Mouse (Mus musculus) telencephalon, adult 2 months (tissue): ENCODE measurements at regions not wholly inside any gene's neighbourhood (a gene's known extent, or its start where the extent isn't known, plus 50 kb on each side); places are given as distances from the start of the nearest gene placed in this dataset.

Source experiments
- DNase-seq: peaks from one replicate; pipeline ENCODE4 v3.0.0-alpha.2; 2011; ENCODE audit warnings: low read depth, low spot score

GRCm38 (mm10) chr5:43089475-43089874, 143.5 kb upstream of the Cpeb2 start:
- DNase-seq = no peak

- DNase-seq = no peak
Measured at GRCm38 (mm10) chr5:43089941-43090340, 143.0 kb upstream of the Cpeb2 start.

DNA sequence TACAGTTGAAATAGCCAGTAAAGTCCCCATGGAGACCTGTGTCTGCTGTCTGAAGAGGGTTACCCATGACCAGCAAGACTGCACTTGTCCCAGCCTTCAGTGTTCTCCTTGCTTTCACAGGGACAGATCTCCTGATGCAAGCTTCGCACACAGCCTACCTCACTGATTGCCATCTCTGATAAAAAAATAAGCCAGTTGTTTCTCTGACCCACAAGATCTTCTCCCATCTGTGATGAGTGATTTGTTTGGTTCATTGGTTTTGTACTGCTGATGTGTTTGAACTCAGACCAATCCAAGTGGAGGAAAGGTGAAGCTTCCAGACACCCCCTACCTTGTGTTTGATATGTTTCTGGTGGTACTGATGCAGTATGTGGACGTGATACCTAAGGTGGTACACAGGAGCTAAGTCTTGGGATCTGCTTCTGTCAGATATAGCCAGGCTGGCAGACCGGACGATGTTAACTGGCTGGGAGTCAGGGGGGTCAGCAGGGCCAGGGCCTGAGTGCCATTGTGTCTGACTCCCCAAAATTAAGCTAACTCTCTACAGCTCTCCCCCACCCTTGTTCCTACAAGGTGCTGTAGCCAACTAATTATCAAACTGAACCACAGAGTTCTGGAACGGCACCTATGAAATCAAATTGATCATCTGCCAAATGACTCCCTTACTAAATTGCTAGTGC, 139.2 kb upstream of the Cpeb2 start:
- DNase-seq = no peak

- DNase-seq = no peak
Measured at GRCm38 (mm10) chr5:43094329-43094898, 138.6 kb upstream of the Cpeb2 start.

DNA sequence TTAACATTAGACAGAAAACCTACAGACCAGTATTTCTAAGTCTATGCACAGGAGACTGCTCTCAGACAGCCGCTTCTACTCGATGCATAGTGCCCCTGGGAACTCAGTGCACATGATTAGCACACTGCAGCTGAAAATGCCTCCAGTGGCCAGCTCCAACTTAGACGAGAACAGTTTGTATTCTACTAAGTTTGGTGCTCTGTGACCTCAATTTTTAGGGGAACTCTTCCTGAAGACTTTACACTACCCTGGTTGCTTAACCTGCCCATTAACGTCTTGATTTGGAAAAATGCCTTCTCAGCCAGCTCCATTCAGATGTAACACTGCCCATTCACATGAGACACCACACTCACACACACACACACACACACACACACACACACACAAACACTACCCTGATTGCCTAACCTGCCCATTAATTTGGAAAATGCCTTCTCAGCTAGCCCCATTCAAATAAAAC, 130.9 kb upstream of the Cpeb2 start:
- DNase-seq = no peak

GRCm38 (mm10) chr5:43102590-43102989, 130.4 kb upstream of the Cpeb2 start:
- DNase-seq = no peak

- DNase-seq = peak; percentile 48
Measured at GRCm38 (mm10) chr5:43103728-43104127, 129.2 kb upstream of the Cpeb2 start.

DNA sequence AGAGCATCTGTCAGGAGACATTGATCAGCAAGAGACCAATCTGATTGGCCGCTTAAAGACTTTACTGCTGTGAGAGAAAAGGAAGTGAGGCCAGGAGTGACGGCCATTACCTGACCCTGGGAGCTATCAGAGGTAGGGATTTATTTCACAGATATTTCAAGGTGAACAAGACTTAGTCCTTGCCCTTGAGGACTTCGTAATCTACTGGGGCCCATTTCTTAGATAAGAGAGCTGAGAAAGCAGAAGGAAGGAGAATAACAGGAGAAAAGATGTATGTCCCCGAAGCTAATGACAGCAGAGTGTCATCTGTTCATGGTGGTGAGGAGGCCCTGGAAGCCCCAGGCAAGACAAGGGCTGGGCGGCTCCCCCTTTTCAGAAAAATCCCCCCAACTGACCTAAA, 127.4 kb upstream of the Cpeb2 start:
- no peak for DNase-seq

GRCm38 (mm10) chr5:43107436-43108259, 125.3 kb upstream of the Cpeb2 start:
- DNase-seq = no peak

GRCm38 (mm10) chr5:43108260-43108589, 124.7 kb upstream of the Cpeb2 start:
- DNase-seq = no peak

DNA sequence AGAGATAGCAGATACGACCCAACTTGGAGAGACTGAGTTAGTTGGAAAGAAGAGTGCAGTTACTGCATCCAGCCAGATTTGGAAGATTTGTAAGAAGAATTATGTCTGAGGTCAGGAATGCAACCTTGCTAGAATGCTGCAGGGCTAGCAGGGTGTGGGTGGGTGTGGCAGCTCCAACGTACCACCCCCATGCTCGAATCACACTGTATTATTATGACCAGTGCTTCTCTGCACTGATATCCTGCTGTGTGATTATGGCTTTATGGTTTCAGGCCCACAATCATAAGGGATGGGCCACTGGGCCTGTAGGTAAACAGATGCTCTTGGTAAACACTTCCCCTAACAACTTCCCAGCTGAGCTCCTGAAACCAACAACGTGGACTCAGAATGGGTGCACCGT, 122.8 kb upstream of the Cpeb2 start:
- no peak for DNase-seq

GRCm38 (mm10) chr5:43111740-43112139, 121.2 kb upstream of the Cpeb2 start:
- no peak for DNase-seq

DNA sequence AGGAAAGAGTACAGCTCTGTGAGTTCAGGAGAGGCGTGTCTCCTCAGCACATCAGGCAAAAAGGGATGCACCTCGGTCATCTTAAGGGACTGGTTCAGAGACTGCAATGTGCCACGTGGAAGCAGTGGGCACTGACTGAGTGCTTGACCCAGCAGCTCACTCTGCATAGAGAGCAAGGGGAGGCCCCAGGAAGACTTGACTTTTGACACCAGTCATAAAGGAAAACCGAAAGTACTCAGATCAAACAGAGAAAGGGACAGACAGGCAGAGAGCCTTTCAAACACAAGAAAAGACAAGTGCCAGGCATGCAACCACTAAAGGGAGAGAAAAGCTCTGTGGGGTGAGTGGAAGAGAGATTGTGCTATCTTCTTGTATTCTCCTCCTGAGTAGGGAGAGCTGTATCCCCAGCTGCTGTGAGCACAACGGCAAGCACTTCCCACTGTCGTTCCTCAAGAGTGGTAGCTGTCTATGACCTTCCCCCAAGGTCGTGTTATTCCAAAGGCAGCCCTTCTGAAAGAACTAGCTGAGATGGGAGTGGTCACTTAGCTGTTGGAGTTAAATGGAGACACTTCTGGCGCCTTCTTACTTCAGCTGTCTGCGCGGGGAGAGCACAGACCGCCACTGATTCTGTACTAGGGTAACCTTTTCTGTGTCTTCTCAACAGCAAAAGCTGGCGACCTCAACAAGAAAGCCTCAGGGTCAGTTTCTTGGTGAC, 119.4 kb upstream of the Cpeb2 start:
- DNase-seq = no peak

DNA sequence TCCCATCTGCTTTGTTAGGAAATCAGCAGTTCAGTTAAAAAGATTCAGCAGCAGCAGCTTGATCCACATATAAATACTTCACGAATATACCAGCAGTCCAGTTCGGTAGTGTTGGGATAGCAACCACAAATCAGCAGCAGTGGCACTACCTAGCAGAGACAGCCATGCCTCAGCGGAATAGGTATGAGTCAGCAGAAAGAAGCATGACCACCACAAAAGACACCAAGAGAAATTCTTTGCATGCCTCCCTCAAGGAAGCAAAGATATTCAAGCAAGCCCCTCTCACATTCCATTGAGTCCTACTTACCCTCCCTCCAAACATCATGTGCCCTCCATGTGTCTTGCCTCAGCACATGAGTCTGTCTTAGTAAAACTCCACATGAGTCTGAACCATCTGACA, 117.5 kb upstream of the Cpeb2 start:
- no peak for DNase-seq

DNA sequence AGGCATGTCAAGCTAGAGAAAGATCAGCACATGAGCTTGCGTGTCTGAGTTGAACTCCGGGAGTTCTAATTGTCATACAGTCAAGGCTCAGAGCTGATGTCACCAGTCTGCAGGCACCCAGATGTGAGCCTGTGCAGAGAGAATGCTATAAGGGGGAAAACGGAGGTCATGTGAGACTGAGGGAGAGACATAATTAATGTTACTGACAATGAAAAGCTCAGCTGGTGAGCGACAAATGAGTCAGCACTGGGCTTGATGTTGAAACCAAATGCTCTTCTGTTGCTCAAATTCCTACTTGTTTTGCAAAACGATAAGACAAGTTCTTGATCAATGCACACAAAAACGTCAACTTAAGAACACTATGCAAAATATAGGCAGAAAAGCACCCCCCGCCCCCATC, 116.1 kb upstream of the Cpeb2 start:
- no peak for DNase-seq

GRCm38 (mm10) chr5:43121065-43121464, 111.9 kb upstream of the Cpeb2 start:
- DNase-seq = no peak

- DNase-seq = no peak
Measured at GRCm38 (mm10) chr5:43124301-43124700, 108.7 kb upstream of the Cpeb2 start.

- no peak for DNase-seq
Measured at GRCm38 (mm10) chr5:43125774-43126536, 107.0 kb upstream of the Cpeb2 start.

DNA sequence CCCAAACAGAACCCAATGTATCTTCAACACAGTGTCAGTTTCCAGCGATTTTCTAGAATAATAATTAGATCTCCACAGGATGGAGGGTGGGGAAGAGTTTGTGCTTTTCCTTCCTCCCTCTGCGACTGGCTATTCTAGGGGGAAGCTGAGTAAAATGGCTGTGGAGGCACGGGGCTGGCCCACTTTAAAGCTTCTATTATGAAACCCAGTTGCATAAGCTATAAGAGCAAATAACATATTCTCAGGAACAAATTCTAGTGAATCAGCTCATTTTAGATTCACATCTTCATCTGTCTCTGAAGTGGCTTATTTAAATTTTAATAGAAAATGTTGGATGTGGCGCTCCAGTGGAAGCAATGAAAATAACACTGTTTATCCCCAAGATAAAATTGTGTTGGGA, 102.6 kb upstream of the Cpeb2 start:
- peak; percentile 58 for DNase-seq

- no peak for DNase-seq
Measured at GRCm38 (mm10) chr5:43130901-43131557, 101.9 kb upstream of the Cpeb2 start.

- no peak for DNase-seq
Measured at GRCm38 (mm10) chr5:43133672-43134071, 99.3 kb upstream of the Cpeb2 start.
